Mouse (Mus musculus) lung, embryonic 15.5 days (tissue): Measurements from ENCODE around the gene Serpina9. TPM values are rescaled to one million over a fixed set of nuclear protein-coding genes. Genes with fewer than 3 reads are reported as not detected.

Source experiments
- ATAC-seq: fragments of 200-750 bp; cut with Nextera tagmentation; 2 replicates; pipeline ENCODE4 v1.8.0; 2017; ENCODE audit warnings: moderate number of reproducible peaks, borderline replicate concordance; ENCODE audit not compliant: low FRiP score, low TSS enrichment; ENCODE audit errors: extremely low read depth
- H3K27ac ChIP-seq: fragments of 300-500 bp; sonication (generic); 2 replicates; pipeline ENCODE4 v1.5.1; 2015; ENCODE audit warnings: moderate library complexity, mild to moderate bottlenecking, inconsistent platforms
- H3K27me3 ChIP-seq: fragments of 300-500 bp; sonication (generic); 2 replicates; pipeline ENCODE4 v1.6.1; 2015; ENCODE audit warnings: inconsistent platforms
- H3K36me3 ChIP-seq: fragments of 300-500 bp; sonication (generic); 2 replicates; pipeline ENCODE4 v1.6.1; 2015; ENCODE audit warnings: inconsistent platforms
- H3K4me1 ChIP-seq: fragments of 300-500 bp; sonication (generic); 2 replicates; pipeline ENCODE4 v1.6.1; 2015; ENCODE audit warnings: inconsistent platforms
- H3K4me2 ChIP-seq: fragments of 300-500 bp; sonication (generic); 2 replicates; pipeline ENCODE4 v1.6.1; 2015; ENCODE audit warnings: inconsistent platforms, mild to moderate bottlenecking, moderate library complexity
- H3K4me3 ChIP-seq: fragments of 300-500 bp; sonication (generic); 2 replicates; pipeline ENCODE4 v1.5.1; 2015; ENCODE audit warnings: mild to moderate bottlenecking, inconsistent platforms
- H3K9ac ChIP-seq: fragments of 300-500 bp; sonication (generic); 2 replicates; pipeline ENCODE4 v1.6.1; 2015; ENCODE audit warnings: inconsistent platforms
- H3K9me3 ChIP-seq: fragments of 300-500 bp; sonication (generic); 2 replicates; pipeline ENCODE4 v1.6.1; 2016; ENCODE audit warnings: inconsistent platforms
- WGBS: fragments of 180-500 bp; shearing (Covaris S2); methylation state at CpG from one replicate; pipeline ENCODE4 v1.1.7; 2015; 5-methylcytosine and 5-hydroxymethylcytosine counted together
- polyA plus RNA-seq: library from polyadenylated mRNA; unstranded; fragments of >200 nt; fragmentation: Nextera tagmentation; extraction: Ambion mirVana; gene quantifications from 2 replicates; pipeline ENCODE4 v1.2.1, GENCODE M21; 2015

Serpina9 gene
- polyA plus RNA-seq, 1 experiment from 2014 or later = 0.32 TPM

- Histone ChIP-seq H3K27ac (no peak overlapping the region), H3K4me1 (no peaks in the 10 kb centered on the region), H3K4me2 (no peak overlapping the region), H3K4me3 (no peak overlapping the region), H3K27me3 (no peaks in the 10 kb centered on the region), H3K36me3 (no peaks in the 10 kb centered on the region), H3K9me3 (no peaks in the 10 kb centered on the region), H3K9ac (no peak overlapping the region)
- ATAC-seq = no peak
- WGBS = 26% methylated on average over 14 of the region's 14 CpGs
Measured at GRCm38 (mm10) chr12:103988754-103989513, 24.6 kb downstream of the Serpina9 start.

GRCm38 (mm10) chr12:103985868-103986267 is 27.7 kb downstream of the Serpina9 start:
- H3K4me1 ChIP-seq = no peaks in the 10 kb centered on the region
- H3K36me3 ChIP-seq = no peaks in the 10 kb centered on the region
- H3K27ac ChIP-seq = no peak overlapping the region
- no peak overlapping the region for H3K4me2 ChIP-seq
- WGBS = 45% methylated on average over 5 of the region's 5 CpGs
- no peak for ATAC-seq
- H3K27me3 ChIP-seq = no peaks in the 10 kb centered on the region
- H3K9me3 ChIP-seq = no peaks in the 10 kb centered on the region
- no peak overlapping the region for H3K4me3 ChIP-seq
- no peak overlapping the region for H3K9ac ChIP-seq

- H3K36me3 ChIP-seq = no peaks in the 10 kb centered on the region
- H3K9me3 ChIP-seq = no peaks in the 10 kb centered on the region
- ATAC-seq = no peak
- H3K4me2 ChIP-seq = no peak overlapping the region
- no peak overlapping the region for H3K4me3 ChIP-seq
- H3K27ac ChIP-seq = no peak overlapping the region
- no peak overlapping the region for H3K9ac ChIP-seq
- WGBS = 46% methylated on average over 4 of the region's 4 CpGs
- H3K27me3 ChIP-seq = no peaks in the 10 kb centered on the region
- no peaks in the 10 kb centered on the region for H3K4me1 ChIP-seq
Measured at GRCm38 (mm10) chr12:103984935-103985334, 28.6 kb downstream of the Serpina9 start.

GRCm38 (mm10) chr12:103981646-103982360 is 31.8 kb downstream of the Serpina9 start:
- ATAC-seq = no peak
- Histone ChIP-seq H3K27ac (no peak overlapping the region), H3K9me3 (no peaks in the 10 kb centered on the region), H3K4me2 (no peak overlapping the region), H3K36me3 (no peaks in the 10 kb centered on the region), H3K4me1 (no peaks in the 10 kb centered on the region), H3K4me3 (no peak overlapping the region), H3K9ac (no peak overlapping the region), H3K27me3 (no peaks in the 10 kb centered on the region)
- WGBS = 29% methylated on average over 7 of the region's 7 CpGs

- Histone ChIP-seq H3K27ac (no peak overlapping the region), H3K27me3 (no peaks in the 10 kb centered on the region), H3K9me3 (no peaks in the 10 kb centered on the region), H3K4me2 (no peak overlapping the region), H3K36me3 (no peaks in the 10 kb centered on the region), H3K4me1 (no peaks in the 10 kb centered on the region), H3K9ac (no peak overlapping the region), H3K4me3 (no peak overlapping the region)
- 61% methylated on average over 10 of the region's 10 CpGs for WGBS
- no peak for ATAC-seq
Measured at GRCm38 (mm10) chr12:103978294-103978693, 35.3 kb downstream of the Serpina9 start.

- no peak overlapping the region for H3K9ac ChIP-seq
- no peaks in the 10 kb centered on the region for H3K36me3 ChIP-seq
- H3K4me3 ChIP-seq = no peak overlapping the region
- no peak overlapping the region for H3K4me2 ChIP-seq
- H3K4me1 ChIP-seq = no peaks in the 10 kb centered on the region
- no peak overlapping the region for H3K27ac ChIP-seq
- ATAC-seq = no peak
- no peaks in the 10 kb centered on the region for H3K27me3 ChIP-seq
- H3K9me3 ChIP-seq = no peaks in the 10 kb centered on the region
- WGBS = 39% methylated on average over 5 of the region's 5 CpGs
Measured at GRCm38 (mm10) chr12:103977846-103978245, 35.7 kb downstream of the Serpina9 start.

GRCm38 (mm10) chr12:103977060-103977459 is 36.5 kb downstream of the Serpina9 start:
- no peaks in the 10 kb centered on the region for H3K36me3 ChIP-seq
- no peaks in the 10 kb centered on the region for H3K27me3 ChIP-seq
- ATAC-seq = no peak
- H3K9ac ChIP-seq = no peak overlapping the region
- no peak overlapping the region for H3K27ac ChIP-seq
- H3K4me2 ChIP-seq = no peak overlapping the region
- H3K4me3 ChIP-seq = no peak overlapping the region
- H3K4me1 ChIP-seq = no peaks in the 10 kb centered on the region
- H3K9me3 ChIP-seq = no peaks in the 10 kb centered on the region
- 47% methylated on average over 3 of the region's 3 CpGs for WGBS

GRCm38 (mm10) chr12:103971080-103971479 is 42.5 kb downstream of the Serpina9 start:
- no peak for ATAC-seq
- H3K9ac ChIP-seq = no peak overlapping the region
- H3K4me1 ChIP-seq = no peaks in the 10 kb centered on the region
- H3K27me3 ChIP-seq = no peaks in the 10 kb centered on the region
- 81% methylated on average over 4 of the region's 4 CpGs for WGBS
- H3K4me3 ChIP-seq = no peak overlapping the region
- no peaks in the 10 kb centered on the region for H3K36me3 ChIP-seq
- H3K4me2 ChIP-seq = no peak overlapping the region
- H3K27ac ChIP-seq = no peak overlapping the region
- no peaks in the 10 kb centered on the region for H3K9me3 ChIP-seq

GRCm38 (mm10) chr12:103969577-103970116 is 43.9 kb downstream of the Serpina9 start:
- Histone ChIP-seq H3K9ac (no peak overlapping the region), H3K27ac (no peak overlapping the region), H3K4me3 (no peak overlapping the region), H3K4me2 (no peak overlapping the region), H3K9me3 (no peaks in the 10 kb centered on the region), H3K27me3 (no peaks in the 10 kb centered on the region), H3K36me3 (no peaks in the 10 kb centered on the region), H3K4me1 (no peaks in the 10 kb centered on the region)
- 80% methylated on average over 9 of the region's 9 CpGs for WGBS
- no peak for ATAC-seq

GRCm38 (mm10) chr12:103966761-103967160 is 46.8 kb downstream of the Serpina9 start:
- H3K9me3 ChIP-seq = no peaks in the 10 kb centered on the region
- 52% methylated on average over 3 of the region's 3 CpGs for WGBS
- no peaks in the 10 kb centered on the region for H3K27me3 ChIP-seq
- H3K9ac ChIP-seq = no peak overlapping the region
- H3K27ac ChIP-seq = no peak overlapping the region
- H3K4me2 ChIP-seq = no peak overlapping the region
- no peak overlapping the region for H3K4me3 ChIP-seq
- no peaks in the 10 kb centered on the region for H3K36me3 ChIP-seq
- no peaks in the 10 kb centered on the region for H3K4me1 ChIP-seq
- ATAC-seq = no peak

GRCm38 (mm10) chr12:103963288-103963687 is 50.3 kb downstream of the Serpina9 start:
- no peaks in the 10 kb centered on the region for H3K36me3 ChIP-seq
- 70% methylated on average over 4 of the region's 4 CpGs for WGBS
- no peak overlapping the region for H3K4me2 ChIP-seq
- no peak overlapping the region for H3K27ac ChIP-seq
- H3K9me3 ChIP-seq = no peaks in the 10 kb centered on the region
- H3K4me1 ChIP-seq = no peaks in the 10 kb centered on the region
- ATAC-seq = no peak
- H3K27me3 ChIP-seq = no peaks in the 10 kb centered on the region
- H3K4me3 ChIP-seq = no peak overlapping the region
- H3K9ac ChIP-seq = no peak overlapping the region

- 58% methylated on average over 8 of the region's 8 CpGs for WGBS
- Histone ChIP-seq H3K4me3 (no peak overlapping the region), H3K27me3 (no peaks in the 10 kb centered on the region), H3K4me2 (no peak overlapping the region), H3K36me3 (no peaks in the 10 kb centered on the region), H3K9me3 (no peaks in the 10 kb centered on the region), H3K9ac (no peak overlapping the region), H3K4me1 (no peaks in the 10 kb centered on the region), H3K27ac (no peak overlapping the region)
- no peak for ATAC-seq
Measured at GRCm38 (mm10) chr12:103962860-103963259, 50.7 kb downstream of the Serpina9 start.
